In the genomic region with DNA sequence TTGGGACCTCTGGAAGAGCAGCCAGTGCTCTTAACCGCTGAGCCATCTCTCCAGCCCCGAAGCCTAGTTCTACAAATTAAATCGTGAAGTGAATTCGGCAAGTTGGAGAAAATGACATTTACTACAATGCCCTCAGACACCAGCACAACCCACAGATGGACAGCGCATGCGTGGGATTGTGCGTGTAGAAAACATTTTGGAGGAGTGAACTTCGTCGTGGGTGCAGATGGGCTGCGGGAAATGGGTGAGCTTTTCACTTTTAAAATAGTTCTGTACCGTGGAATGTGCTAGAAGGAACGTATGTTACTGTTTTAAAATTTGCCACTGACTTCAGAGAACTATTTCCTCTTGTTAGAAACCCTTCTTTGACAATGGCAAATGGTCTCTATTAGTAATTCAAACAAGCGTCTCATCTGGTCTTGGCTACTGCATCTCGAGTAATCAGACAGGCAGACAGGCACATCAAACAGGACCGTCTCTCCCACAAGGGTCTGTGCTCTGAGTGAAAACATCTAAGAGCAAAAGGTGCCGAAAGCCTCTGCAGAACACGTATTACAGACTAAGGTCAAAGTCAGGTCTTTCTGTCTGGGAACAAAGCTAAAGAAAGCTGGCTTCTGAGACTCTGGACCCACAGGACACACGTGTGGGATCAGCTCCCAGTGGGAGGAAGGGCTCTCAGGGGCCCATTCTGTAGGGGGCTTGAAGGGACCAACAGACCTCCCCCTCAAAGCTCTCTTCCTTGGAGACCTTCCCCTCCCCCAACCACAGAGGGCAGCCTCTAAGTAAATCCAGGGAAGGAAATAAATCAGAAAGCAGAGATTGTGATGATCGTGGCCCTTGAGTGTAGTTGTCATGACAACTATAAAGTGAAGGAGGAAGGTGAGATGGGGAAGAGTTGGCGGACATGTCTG, we compare ENCODE assay signal across 11 mouse cellular contexts. TPM values are rescaled to one million over a fixed set of nuclear protein-coding genes. Genes with fewer than 3 reads are reported as not detected.
DNase-seq lines count a peak whose midpoint lies in the region; ATAC-seq and TF ChIP-seq lines count a peak whose summit lies in the region.
"Had no signal": no experiment of that assay in that cellular context is flagged by ENCODE, and none has a peak within 500 bp of the region (broad histone marks: within the 10 kb centered on the region; RNA-seq: fewer than 3 reads in every experiment).

No protein-coding gene starts in this region.

- no peaks in the 10 kb centered on the region for H3K9me3 ChIP-seq in kidney, postnatal 0 days (replicated peaks; ENCODE audit: low read length)
- no peaks in the 10 kb centered on the region for H3K9me3 ChIP-seq in kidney, embryonic 16.5 days (ENCODE audit: low read length)
- no peaks in the 10 kb centered on the region for H3K9me3 ChIP-seq in embryonic facial prominence, embryonic 10.5 days
- no peaks in the 10 kb centered on the region for H3K9me3 ChIP-seq in liver, embryonic 12.5 days (replicated peaks)
- H3K9me3 ChIP-seq: hindbrain, embryonic 15.5 days; limb, embryonic 15.5 days had no signal

- no peaks in the 10 kb centered on the region for H3K27me3 ChIP-seq in kidney, postnatal 0 days (ENCODE audit: insufficient read depth, low read length)
- H3K27me3 ChIP-seq in kidney, embryonic 16.5 days (ENCODE audit: insufficient read depth, low read length), result no peaks in the 10 kb centered on the region
- H3K27me3 ChIP-seq in embryonic facial prominence, embryonic 10.5 days (replicated peaks; ENCODE audit: low read depth, poor library complexity, severe bottlenecking), result no peaks in the 10 kb centered on the region
- H3K27me3 ChIP-seq in liver, embryonic 12.5 days (replicated peaks), result no peaks in the 10 kb centered on the region
- H3K27me3 ChIP-seq: hindbrain, embryonic 15.5 days; limb, embryonic 15.5 days had no signal

- no peak overlapping the region for H3K27ac ChIP-seq in kidney, postnatal 0 days
- no peak overlapping the region for H3K27ac ChIP-seq in kidney, embryonic 16.5 days (ENCODE audit: low read length)
- H3K27ac ChIP-seq in embryonic facial prominence, embryonic 10.5 days (replicated peaks), result peak overlapping the region; percentile 66
- H3K27ac ChIP-seq in liver, embryonic 12.5 days, result no peak overlapping the region
- H3K27ac ChIP-seq: hindbrain, embryonic 15.5 days; limb, embryonic 15.5 days had no signal

- H3K36me3 ChIP-seq in kidney, postnatal 0 days (ENCODE audit: insufficient read depth, low read length), result no peaks in the 10 kb centered on the region
- no peaks in the 10 kb centered on the region for H3K36me3 ChIP-seq in kidney, embryonic 16.5 days (ENCODE audit: insufficient read depth, low read length)
- peaks cover 25% of the 10 kb centered on the region for H3K36me3 ChIP-seq in embryonic facial prominence, embryonic 10.5 days (replicated peaks)
- H3K36me3 ChIP-seq in liver, embryonic 12.5 days, result peaks cover 5% of the 10 kb centered on the region

- H3K4me3 ChIP-seq in kidney, postnatal 0 days (replicated peaks; ENCODE audit: low read depth, low read length), result no peak overlapping the region
- no peak overlapping the region for H3K4me3 ChIP-seq in kidney, embryonic 16.5 days (ENCODE audit: low read length)
- no peak overlapping the region for H3K4me3 ChIP-seq in embryonic facial prominence, embryonic 10.5 days
- no peak overlapping the region for H3K4me3 ChIP-seq in liver, embryonic 12.5 days
- H3K4me3 ChIP-seq: hindbrain, embryonic 15.5 days; limb, embryonic 15.5 days had no signal

- TF ChIP-seq CTCF in kidney, postnatal 0 days (IDR thresholded peaks at IDR 0.05; ENCODE audit: low read depth), result no peak

- no peak overlapping the region for H3K4me2 ChIP-seq in kidney, postnatal 0 days (ENCODE audit: low read length)
- no peak overlapping the region for H3K4me2 ChIP-seq in kidney, embryonic 16.5 days (replicated peaks; ENCODE audit: low read depth, low read length)
- H3K4me2 ChIP-seq in liver, embryonic 12.5 days, result no peak overlapping the region
- H3K4me2 ChIP-seq: hindbrain, embryonic 15.5 days; limb, embryonic 15.5 days had no signal

- ATAC-seq in kidney, postnatal 0 days (replicated peaks; ENCODE audit: low FRiP score, low read depth), result no peak
- ATAC-seq in kidney, embryonic 16.5 days (ENCODE audit: low FRiP score, low TSS enrichment), result no peak
- no peak for ATAC-seq in liver, embryonic 12.5 days

- peaks cover 15% of the 10 kb centered on the region; the same call in 1 of the 2 replicates for H3K4me1 ChIP-seq in kidney, postnatal 0 days (replicated peaks; ENCODE audit: insufficient read depth, low read length)
- H3K4me1 ChIP-seq in kidney, embryonic 16.5 days (ENCODE audit: insufficient read depth, low read length), result peaks cover 22% of the 10 kb centered on the region
- peaks cover 41% of the 10 kb centered on the region for H3K4me1 ChIP-seq in embryonic facial prominence, embryonic 10.5 days
- H3K4me1 ChIP-seq in liver, embryonic 12.5 days, result 0 out of 2 replicates have a peak, but pooled peaks cover 4% of the 10 kb centered on the region

- H3K9ac ChIP-seq in kidney, postnatal 0 days (ENCODE audit: low read depth, low read length), result no peak overlapping the region
- no peak overlapping the region for H3K9ac ChIP-seq in kidney, embryonic 16.5 days (replicated peaks; ENCODE audit: low read length)
- no peak overlapping the region for H3K9ac ChIP-seq in liver, embryonic 12.5 days
- H3K9ac ChIP-seq: hindbrain, embryonic 15.5 days; limb, embryonic 15.5 days had no signal

- peak; percentile 15 for DNase-seq in kidney, postnatal 0 days (ENCODE audit: low spot score)
- peak; percentile 44 for DNase-seq in embryonic facial prominence, embryonic 10.5 days (ENCODE audit: low spot score)
- DNase-seq in layer of hippocampus, adult 8-10 months (ENCODE audit: low spot score in 2 of 2), result peak; percentile 66 to 76
- peak; percentile 80 to 89 for DNase-seq in right cerebral cortex, postnatal 10 days (ENCODE audit: low spot score in 2 of 2)
- no peak for DNase-seq in cerebellum, postnatal 25 days
- no peak for DNase-seq in adrenal gland, adult (ENCODE audit: inconsistent age in 2 of 2, low spot score in 1 of 2)
- DNase-seq: adrenal gland, postnatal 25 days had no signal

- WGBS in kidney, postnatal 0 days, result 38% methylated on average over 20 of the region's 20 CpGs
- WGBS in kidney, embryonic 16.5 days, result 41% methylated on average over 20 of the region's 20 CpGs
- 57% methylated on average over 20 of the region's 20 CpGs for WGBS in embryonic facial prominence, embryonic 10.5 days
- 58% methylated on average over 20 of the region's 20 CpGs for WGBS in liver, embryonic 12.5 days (ENCODE audit: insufficient replicate concordance)

RNA-seq across cellular contexts. Expression of gene Fndc9, which starts 33.4 kb away (rescaled TPM):
- 0.11 TPM in 2 replicates for polyA plus RNA-seq in kidney, postnatal 0 days (2015; fragmentation: Nextera tagmentation; extraction: Ambion mirVana)
- 0.09 TPM in 1 of 2 replicates, not detected in the other for polyA plus RNA-seq in kidney, embryonic 16.5 days (2015; fragmentation: Nextera tagmentation; extraction: Ambion mirVana)
- polyA plus RNA-seq in embryonic facial prominence, embryonic 10.5 days (2016; fragmentation: Nextera tagmentation; extraction: Ambion mirVana), result 0.26 and 0.29 TPM in 2 replicates
- total RNA-seq in layer of hippocampus, adult 8-10 months (2022), result 1 to 10 TPM in 3 of 4 experiments, under 1 TPM in 1; 0.73 to 1.3 (median 1.2) TPM
- not detected in 2 replicates for polyA plus RNA-seq in liver, embryonic 12.5 days (2016; fragmentation: Nextera tagmentation; extraction: Ambion mirVana)
- total RNA-seq: adrenal gland, postnatal 25 days had no signal

RNA-seq across cellular contexts. Expression of gene Nipal4, which starts 35.6 kb away (rescaled TPM):
- polyA plus RNA-seq in kidney, postnatal 0 days (2015; fragmentation: Nextera tagmentation; extraction: Ambion mirVana), result 0.54 and 0.76 TPM in 2 replicates
- polyA plus RNA-seq in kidney, embryonic 16.5 days (2015; fragmentation: Nextera tagmentation; extraction: Ambion mirVana), result 0.59 and 1.4 TPM in 2 replicates
- polyA plus RNA-seq in embryonic facial prominence, embryonic 10.5 days (2016; fragmentation: Nextera tagmentation; extraction: Ambion mirVana), result 0.29 and 0.71 TPM in 2 replicates
- 1 to 10 TPM; 2.1 to 2.6 (median 2.2) TPM for total RNA-seq in layer of hippocampus, adult 8-10 months (2022)
- polyA plus RNA-seq in liver, embryonic 12.5 days (2016; fragmentation: Nextera tagmentation; extraction: Ambion mirVana), result 0.13 and 0.26 TPM in 2 replicates

Comparison
In these comparisons a context has a peak if more than half of its experiments do, and no peak if none do; other contexts are left out.
1. DNase-seq: peak in kidney, postnatal 0 days (single experiment), embryonic facial prominence, embryonic 10.5 days (single experiment), layer of hippocampus, adult 8-10 months (2 of 2) and right cerebral cortex, postnatal 10 days (2 of 2); none in cerebellum, postnatal 25 days (0 of 2) and adrenal gland, adult (0 of 2).